Mouse (Mus musculus): ENCODE measurements around the gene Acot9.
A peak's percentile ranks its signal among the peaks of the same experiment; 100 is the strongest.

GRCm38 (mm10) chrX:155216271-155216670 is 46.0 kb upstream of the Acot9 start, which contains the start of gene Sat1:
- TF ChIP-seq CTCF (IDR thresholded peaks at IDR 0.05; ENCODE audit: insufficient read depth, low read depth, low read length): 0 out of 2 replicates have a peak, but pooled peaks have one; percentile 19
- TF ChIP-seq POLR2A (IDR thresholded peaks at IDR 0.05; ENCODE audit: insufficient read depth, low read depth, low read length): no peak
